Mouse (Mus musculus) myocyte (in vitro differentiated cells): ENCODE results near the gene Dhx35.

Experiments
- MAX ChIP-seq: IDR thresholded peaks from one replicate; pipeline ENCODE4 v1.6.1; 2011; ENCODE audit warnings: low read depth, mild to moderate bottlenecking, control low read depth
- MYOD1 ChIP-seq, 3 experiments: IDR thresholded peaks; one replicate each; pipeline ENCODE4 v1.6.1; 2011; ENCODE audit warnings: control low read depth in 2 of 3, low read depth in 2 of 3, mild to moderate bottlenecking in 2 of 3, moderate library complexity in 1 of 3; ENCODE audit not compliant: insufficient read length in 2 of 3, control insufficient read depth in 1 of 3
- POLR2A ChIP-seq: IDR thresholded peaks from one replicate; pipeline ENCODE4 v1.6.1; 2011; ENCODE audit warnings: low read depth, mild to moderate bottlenecking, control low read depth, moderate library complexity; ENCODE audit not compliant: insufficient read length
- REST ChIP-seq: IDR thresholded peaks from one replicate; pipeline ENCODE4 v1.6.1; 2011; ENCODE audit warnings: mild to moderate bottlenecking, control low read depth, moderate library complexity; ENCODE audit not compliant: insufficient read depth, insufficient read length

DNA sequence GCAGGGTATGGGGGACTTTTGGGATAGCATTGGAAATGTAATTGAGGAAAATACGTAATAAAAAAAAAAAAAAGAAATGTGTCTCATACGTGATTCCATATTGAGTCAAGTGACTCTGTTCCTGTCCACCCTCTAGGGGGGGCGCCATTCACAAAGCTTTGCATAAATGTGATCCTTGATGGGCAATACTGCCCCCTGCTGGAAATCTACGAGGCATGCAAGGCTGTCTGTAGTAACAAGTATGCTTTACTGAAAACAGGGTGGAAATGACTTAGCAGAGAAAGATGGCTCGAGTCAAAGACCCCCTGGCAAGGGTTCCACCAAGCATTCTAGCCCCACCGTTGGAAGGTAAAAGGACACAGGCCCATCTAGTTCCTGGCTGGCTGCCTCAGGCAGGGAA, 92.0 kb downstream of the Dhx35 start:
- TF ChIP-seq REST, result no peak
- no peak for TF ChIP-seq MAX
- no peak for TF ChIP-seq MYOD1 (IDR thresholded peaks at IDR 0.05; ENCODE audit: control insufficient read depth in 1 of 3, insufficient read length in 2 of 3, low read depth in 2 of 3)
- no peak for TF ChIP-seq POLR2A
